11 mouse cellular contexts compared by ENCODE assay signal in the genomic region with DNA sequence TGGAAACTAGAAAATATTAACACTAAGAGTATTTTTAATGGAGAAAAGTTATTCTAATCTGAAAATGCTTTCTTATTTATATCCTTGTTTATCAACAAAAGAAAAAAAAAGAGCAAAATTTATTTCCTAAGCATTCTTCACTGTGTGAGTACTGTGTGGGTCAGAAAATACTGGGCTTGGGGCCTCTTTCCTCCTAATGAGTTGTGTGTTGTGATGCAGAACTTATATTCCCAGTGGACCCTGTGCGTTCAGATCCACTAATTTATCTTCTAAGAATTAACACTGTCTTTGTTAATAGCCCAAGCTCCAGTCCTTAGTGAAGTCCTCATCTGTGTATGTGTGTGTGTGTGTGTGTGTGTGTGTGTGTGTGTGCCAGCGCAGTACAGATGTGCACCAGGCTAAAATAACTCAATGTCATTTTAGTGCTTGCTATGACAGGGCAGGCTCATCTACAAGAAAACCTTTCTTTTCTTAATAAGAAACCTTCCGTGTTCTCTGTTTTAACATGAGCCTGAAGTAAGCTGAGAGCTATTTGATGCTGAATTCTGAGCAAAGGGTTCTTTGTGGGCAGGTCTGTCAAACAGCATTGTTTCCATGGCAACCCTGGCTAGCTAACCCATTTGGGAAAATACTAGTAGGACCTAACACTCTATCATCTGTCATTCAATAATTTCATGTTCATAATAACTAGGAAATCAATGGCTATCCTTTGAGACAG.
DNase-seq lines count a peak whose midpoint lies in the region.
"Had no signal": no experiment of that assay in that cellular context is flagged by ENCODE, and none has a peak within 500 bp of the region (broad histone marks: within the 10 kb centered on the region; RNA-seq: fewer than 3 reads in every experiment).

No protein-coding gene starts in this region.

- DNase-seq in cerebellum, postnatal 10 days = peak; percentile 41 to 47
- no peak for DNase-seq in cerebellum, postnatal 36 days
- DNase-seq in right cerebral cortex, adult 2 months (ENCODE audit: low spot score in 2 of 2) = peak; percentile 38 to 42
- no peak for DNase-seq in right cerebral cortex, postnatal 25 days
- DNase-seq in layer of hippocampus, adult 9-10 months (ENCODE audit: low spot score) = peak; percentile 67
- no peak for DNase-seq in thymus, postnatal 0 days (ENCODE audit: low spot score)
- DNase-seq in Muller cell, postnatal 12 days (ENCODE audit: inconsistent ontology term) = no peak
- no peak for DNase-seq in kidney, postnatal 4 days
- DNase-seq: cerebellum, adult 2 months; left cerebral cortex, postnatal 4 days; thymus, postnatal 25 days had no signal

Comparison
In these comparisons a context has a peak if more than half of its experiments do, and no peak if none do; other contexts are left out.
1. DNase-seq: peak in cerebellum, postnatal 10 days (2 of 2), right cerebral cortex, adult 2 months (2 of 2) and layer of hippocampus, adult 9-10 months (single experiment); none in cerebellum, postnatal 36 days (0 of 2), right cerebral cortex, postnatal 25 days (single experiment), thymus, postnatal 0 days (single experiment), Muller cell, postnatal 12 days (single experiment) and kidney, postnatal 4 days (0 of 2).